Mouse (Mus musculus) testis, adult 10 weeks (tissue): ENCODE measurements around the gene Rnf115. TPM values are rescaled to one million over a fixed set of nuclear protein-coding genes. Genes with fewer than 3 reads are reported as not detected.

Experiments used
- polyA plus RNA-seq: library from polyadenylated mRNA; stranded (reverse); fragments of 350-450 nt; fragmentation: Illumina TruSeq; extraction: RNeasy Lipid Tissue Mini Kit (QIAGEN cat#74804); gene quantifications from one replicate; pipeline ENCODE4 v1.2.3, GENCODE M21; 2014; ENCODE audit warnings: low read depth, low replicate concordance

Gene Rnf115
- 36.1 TPM for polyA plus RNA-seq

GRCm38 (mm10) chr3:96727343-96727827, at the start of gene Rnf115, which contains the start of gene Polr3c:
Rnf115 (plus strand) TSS chr3:96727664.
Polr3c (minus strand) TSS chr3:96727628.

GRCm38 (mm10) chr3:96696198-96696765, 31.2 kb upstream of the Rnf115 start, which contains the start of gene Pias3:
Pias3 (plus strand) TSS chr3:96696384.

GRCm38 (mm10) chr3:96707903-96708683, 19.4 kb upstream of the Rnf115 start, which contains the start of gene Nudt17:
Nudt17 (minus strand) TSS chr3:96708562.

GRCm38 (mm10) chr3:96828984-96829383, 101.5 kb downstream of the Rnf115 start, which contains the start of the genes Pdzk1 and Cd160:
Pdzk1 (plus strand) TSS chr3:96829284.
Cd160 (minus strand) TSS chr3:96829351.

Other genes starting within 250 kb of the Rnf115 start
- 5.7 TPM for gene Hfe2, start 202.5 kb upstream of the Rnf115 start, polyA plus RNA-seq
- gene Txnip, start 169.7 kb upstream of the Rnf115 start, polyA plus RNA-seq = 45.4 TPM
- not detected for gene Gm16253, start 150.7 kb upstream of the Rnf115 start, polyA plus RNA-seq
- gene Polr3gl, start 133.5 kb upstream of the Rnf115 start, polyA plus RNA-seq = 42.6 TPM
- gene Ankrd34a, start 131.0 kb upstream of the Rnf115 start, polyA plus RNA-seq = not detected
- gene Lix1l, start 126.5 kb upstream of the Rnf115 start, polyA plus RNA-seq = 10.0 TPM
- 20.2 TPM for gene Rbm8a, start 97.7 kb upstream of the Rnf115 start, polyA plus RNA-seq
- gene Pex11b, start 92.3 kb upstream of the Rnf115 start, polyA plus RNA-seq = 22.0 TPM
- not detected for gene Gm42957, start 92.2 kb upstream of the Rnf115 start, polyA plus RNA-seq
- 0.17 TPM for gene Itga10, start 82.1 kb upstream of the Rnf115 start, polyA plus RNA-seq
- gene Ankrd35, start 57.5 kb upstream of the Rnf115 start, polyA plus RNA-seq = 0.17 TPM
- 1.3 TPM for gene Pias3, start 31.3 kb upstream of the Rnf115 start, polyA plus RNA-seq
- gene Nudt17, start 19.1 kb upstream of the Rnf115 start, polyA plus RNA-seq = 0.10 TPM
- gene Polr3c, start within 50 bp of the Rnf115 start, polyA plus RNA-seq = 29.0 TPM
- gene Pdzk1, start 101.6 kb downstream of the Rnf115 start, polyA plus RNA-seq = 152 TPM
- gene Cd160, start 101.7 kb downstream of the Rnf115 start, polyA plus RNA-seq = not detected
- gene Gja5, start 177.0 kb downstream of the Rnf115 start, polyA plus RNA-seq = 0.17 TPM
- gene Gpr89, start 177.7 kb downstream of the Rnf115 start, polyA plus RNA-seq = 10.7 TPM
- gene Gja8, start 198.4 kb downstream of the Rnf115 start, polyA plus RNA-seq = 0.13 TPM